Mouse (Mus musculus) urinary bladder, postnatal 4 days (tissue): ENCODE results near the gene Chd8.
A peak's percentile ranks its signal among the peaks of the same experiment; 100 is the strongest.

Experiments
- DNase-seq, 2 experiments: peaks; one replicate each; pipeline ENCODE4 v3.0.0; 2021 to 2022; ENCODE audit warnings: low spot score in 2 of 2

The Chd8 gene

GRCm38 (mm10) chr14:52198141-52198540 lies 59.4 kb downstream of the Chd8 start:
- DNase-seq = no peak

GRCm38 (mm10) chr14:52197156-52197878 lies 60.3 kb downstream of the Chd8 start, which contains the start of gene Supt16:
Gene Supt16, minus strand, starts transcription at chr14:52197416.
- DNase-seq = peak; percentile 78 to 82

GRCm38 (mm10) chr14:52196230-52197155 lies 61.1 kb downstream of the Chd8 start:
- no peak for DNase-seq

GRCm38 (mm10) chr14:52195691-52196090 lies 61.9 kb downstream of the Chd8 start:
- DNase-seq = peak; percentile 24 to 62

GRCm38 (mm10) chr14:52190740-52191359 lies 66.7 kb downstream of the Chd8 start:
- DNase-seq = no peak

DNA sequence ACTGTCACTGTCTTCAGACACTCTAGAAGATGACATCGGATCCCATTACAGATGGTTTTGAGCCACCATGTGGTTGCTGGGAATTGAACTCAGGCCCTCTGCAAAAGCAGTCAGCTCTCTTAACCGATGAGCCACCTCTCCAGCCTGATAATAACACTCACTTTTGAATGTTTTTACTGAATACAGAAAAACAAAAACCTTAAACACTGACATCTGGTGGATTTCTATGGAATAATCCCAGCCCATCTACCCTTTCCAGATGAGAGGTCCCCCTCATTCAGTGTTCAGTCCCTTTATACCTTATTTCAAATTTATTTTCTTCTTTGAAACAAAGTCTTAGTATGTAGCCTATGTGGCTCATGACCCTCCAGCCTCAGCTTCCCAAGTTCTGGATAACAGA lies 68.1 kb downstream of the Chd8 start:
- no peak for DNase-seq

- DNase-seq = no peak
Observed at GRCm38 (mm10) chr14:52188788-52189187, 68.8 kb downstream of the Chd8 start.

GRCm38 (mm10) chr14:52166571-52166970 lies 91.0 kb downstream of the Chd8 start:
- DNase-seq = no peak

DNA sequence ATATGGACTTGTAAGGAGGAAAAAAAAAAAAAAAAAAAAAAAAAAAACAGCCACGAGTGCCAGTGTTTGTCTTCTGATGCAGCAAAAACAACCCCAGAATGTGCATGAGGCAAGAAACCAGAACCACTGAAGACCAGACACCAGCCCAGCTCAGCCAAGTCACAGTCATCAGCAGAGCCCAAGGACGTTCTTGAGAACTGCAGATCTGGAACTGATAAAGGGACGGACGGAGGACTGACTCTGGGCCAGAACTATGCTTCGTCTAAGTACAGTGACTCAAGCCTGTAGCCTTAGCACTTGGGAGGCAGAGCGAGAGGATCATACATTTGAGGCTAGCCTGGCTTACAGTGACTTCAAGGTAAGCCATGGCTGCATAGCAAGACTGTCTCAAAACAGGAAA lies 96.7 kb downstream of the Chd8 start:
- DNase-seq = no peak

GRCm38 (mm10) chr14:52155008-52155407 lies 102.6 kb downstream of the Chd8 start:
- DNase-seq = no peak

- DNase-seq = no peak
Observed at GRCm38 (mm10) chr14:52152613-52153012, 105.0 kb downstream of the Chd8 start.

- no peak for DNase-seq
Observed at GRCm38 (mm10) chr14:52152179-52152578, 105.4 kb downstream of the Chd8 start.

- no peak for DNase-seq
Observed at GRCm38 (mm10) chr14:52149888-52150287, 107.7 kb downstream of the Chd8 start.
